In the genomic region with DNA sequence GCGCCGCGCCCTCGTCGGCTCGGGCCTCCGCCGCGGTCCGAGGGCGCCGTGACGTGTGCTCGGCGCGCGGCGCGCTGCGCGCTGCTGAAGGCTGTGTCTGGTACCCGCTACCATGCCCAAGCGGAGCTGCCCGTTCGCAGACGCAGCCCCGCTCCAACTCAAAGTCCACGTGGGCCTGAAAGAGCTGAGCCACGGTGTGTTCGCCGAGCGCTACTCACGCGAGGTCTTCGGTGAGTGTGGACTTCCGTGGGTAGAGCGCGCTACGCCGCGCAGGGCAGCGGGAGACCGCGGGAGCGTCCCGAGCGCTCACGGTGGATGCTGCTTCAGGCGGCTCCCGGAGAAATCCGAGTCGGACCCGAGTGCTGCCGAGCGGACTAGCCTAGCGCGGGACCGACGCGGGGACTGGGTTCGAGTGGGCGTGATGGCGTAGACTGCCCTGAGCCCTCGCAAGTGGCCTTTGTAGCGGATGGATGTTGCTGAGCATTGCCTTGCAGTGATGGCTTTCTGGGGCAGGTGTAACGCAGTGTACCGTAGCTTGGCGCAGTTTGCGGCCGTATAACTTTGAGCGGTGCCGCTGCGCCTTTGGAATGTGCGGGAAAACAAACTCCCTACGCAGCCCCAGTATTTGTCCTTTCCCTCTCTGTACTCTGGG, we compare ENCODE assay signal across 8 mouse cellular contexts. TPM values are rescaled to one million over a fixed set of nuclear protein-coding genes. Genes with fewer than 3 reads are reported as not detected.
DNase-seq lines count a peak whose midpoint lies in the region; ATAC-seq and TF ChIP-seq lines count a peak whose summit lies in the region.

No protein-coding gene starts in this region.

- peak; percentile 61 for TF ChIP-seq POLR2A in spleen, adult 2 months (IDR thresholded peaks at IDR 0.05; ENCODE audit: low read depth, low read length)

- peak; percentile 0; the same call in 1 of the 2 replicates for ATAC-seq in heart, postnatal 0 days (ENCODE audit: insufficient read depth, low read depth)
- no peak; the same call in 1 of the 2 replicates for ATAC-seq in limb, embryonic 15.5 days (ENCODE audit: insufficient number of reproducible peaks, low FRiP score, low TSS enrichment, low read depth)
- peak; percentile 63; the same call in 1 of the 2 replicates for ATAC-seq in neural tube, embryonic 12.5 days (ENCODE audit: low FRiP score, low read depth)

- H3K27me3 ChIP-seq in spleen, adult 2 months (ENCODE audit: control insufficient read depth, insufficient read depth, low read length): no peaks in the 10 kb centered on the region
- no peaks in the 10 kb centered on the region for H3K27me3 ChIP-seq in heart, postnatal 0 days (ENCODE audit: control insufficient read depth, insufficient read depth, low read length)
- H3K27me3 ChIP-seq in limb, embryonic 15.5 days: no peaks in the 10 kb centered on the region
- no peaks in the 10 kb centered on the region for H3K27me3 ChIP-seq in neural tube, embryonic 12.5 days (replicated peaks)

- peak; percentile 72 for DNase-seq in cerebellum, adult 9-10 months
- no peak for DNase-seq in cerebellum, adult 8-10 months
- DNase-seq in spleen, adult 2 months (ENCODE audit: low read depth in 1 of 2, low spot score in 2 of 2): no peak
- DNase-seq in spleen, adult 18-20 months: no peak
- no peak for DNase-seq in heart, postnatal 0 days (ENCODE audit: low spot score)
- no peak for DNase-seq in urinary bladder, postnatal 10 days (ENCODE audit: low spot score)

- H3K4me3 ChIP-seq in spleen, adult 2 months (ENCODE audit: extremely low read depth, insufficient read depth, insufficient read length): peak overlapping the region; percentile 82
- H3K4me3 ChIP-seq in heart, postnatal 0 days (ENCODE audit: low read depth, low read length): peak overlapping the region; percentile 60
- H3K4me3 ChIP-seq in limb, embryonic 15.5 days: peak overlapping the region; percentile 66
- peak overlapping the region; percentile 63 for H3K4me3 ChIP-seq in neural tube, embryonic 12.5 days

- H3K4me2 ChIP-seq in heart, postnatal 0 days (ENCODE audit: low read depth, low read length): peak overlapping the region; percentile 89
- peak overlapping the region; percentile 77 for H3K4me2 ChIP-seq in limb, embryonic 15.5 days
- peak overlapping the region; percentile 92 for H3K4me2 ChIP-seq in neural tube, embryonic 12.5 days (replicated peaks)

- peak overlapping the region; percentile 55 for H3K9ac ChIP-seq in heart, postnatal 0 days (replicated peaks; ENCODE audit: low read depth, low read length)
- peak overlapping the region; percentile 59 for H3K9ac ChIP-seq in limb, embryonic 15.5 days
- peak overlapping the region; percentile 76 for H3K9ac ChIP-seq in neural tube, embryonic 12.5 days

- WGBS in spleen, adult 2 months: under 1% methylated on average over 75 of the region's 75 CpGs
- under 1% methylated on average over 73 of the region's 75 CpGs for WGBS in heart, postnatal 0 days
- WGBS in limb, embryonic 15.5 days: under 1% methylated on average over 75 of the region's 75 CpGs
- under 1% methylated on average over 75 of the region's 75 CpGs for whole genome bisulfite sequencing in neural tube, embryonic 12.5 days

- peaks cover 4% of the 10 kb centered on the region; the same call in 1 of the 2 replicates for H3K4me1 ChIP-seq in spleen, adult 2 months (ENCODE audit: control insufficient read depth, insufficient read depth, insufficient read length)
- H3K4me1 ChIP-seq in heart, postnatal 0 days (ENCODE audit: control insufficient read depth, insufficient read depth): peaks cover 8% of the 10 kb centered on the region
- peaks cover 23% of the 10 kb centered on the region for H3K4me1 ChIP-seq in limb, embryonic 15.5 days
- H3K4me1 ChIP-seq in neural tube, embryonic 12.5 days: peaks cover 17% of the 10 kb centered on the region

- TF ChIP-seq EP300 in heart, postnatal 0 days (IDR thresholded peaks at IDR 0.05; ENCODE audit: low read depth): no peak

- H3K36me3 ChIP-seq in spleen, adult 2 months (ENCODE audit: control insufficient read depth, insufficient read depth, low read length): no peaks in the 10 kb centered on the region
- peaks cover 14% of the 10 kb centered on the region; the same call in 1 of the 2 replicates for H3K36me3 ChIP-seq in heart, postnatal 0 days (replicated peaks; ENCODE audit: control insufficient read depth, insufficient read depth, low read length)
- peaks cover 30% of the 10 kb centered on the region for H3K36me3 ChIP-seq in limb, embryonic 15.5 days
- H3K36me3 ChIP-seq in neural tube, embryonic 12.5 days: peaks cover 26% of the 10 kb centered on the region

- TF ChIP-seq CTCF in spleen, adult 2 months (IDR thresholded peaks at IDR 0.05; ENCODE audit: extremely low read depth, insufficient read depth, insufficient read length, insufficient replicate concordance): no peak
- no peak for TF ChIP-seq CTCF in heart, postnatal 0 days (IDR thresholded peaks at IDR 0.05; ENCODE audit: low read depth)

- peak overlapping the region; percentile 68 for H3K27ac ChIP-seq in spleen, adult 2 months (ENCODE audit: insufficient read depth, low read length)
- H3K27ac ChIP-seq in heart, postnatal 0 days (ENCODE audit: low read depth): peak overlapping the region; percentile 78
- peak overlapping the region; percentile 91 for H3K27ac ChIP-seq in limb, embryonic 15.5 days
- H3K27ac ChIP-seq in neural tube, embryonic 12.5 days: 0 out of 2 replicates have a peak overlapping the region, but pooled peaks have one; percentile 17

- no peaks in the 10 kb centered on the region for H3K9me3 ChIP-seq in heart, postnatal 0 days (replicated peaks; ENCODE audit: control insufficient read depth, low read length)
- no peaks in the 10 kb centered on the region for H3K9me3 ChIP-seq in limb, embryonic 15.5 days
- no peaks in the 10 kb centered on the region for H3K9me3 ChIP-seq in neural tube, embryonic 12.5 days

RNA-seq across cellular contexts. Expression of a gene that starts 0.5 kb away (rescaled TPM):
- 31.6 and 42.5 TPM in 2 replicates for polyA plus RNA-seq in spleen, adult 2 months (2012; rRNA removed)
- 92.0 and 107 TPM in 2 replicates for total RNA-seq in heart, postnatal 0 days (2014; rRNA removed; ENCODE audit: low replicate concordance)
- 62.2 and 71.1 TPM in 2 replicates for polyA plus RNA-seq in heart, postnatal 0 days (2015; fragmentation: Nextera tagmentation; extraction: Ambion mirVana)
- polyA plus RNA-seq in limb, embryonic 15.5 days (2015; fragmentation: Nextera tagmentation; extraction: Ambion mirVana): 195 and 218 TPM in 2 replicates
- 108 and 130 TPM in 2 replicates for polyA plus RNA-seq in neural tube, embryonic 12.5 days (2016; fragmentation: Nextera tagmentation; extraction: Ambion mirVana)

RNA-seq across cellular contexts. Expression of a gene that starts 25.1 kb away (rescaled TPM):
- polyA plus RNA-seq in spleen, adult 2 months (2012; rRNA removed): 10.7 and 18.8 TPM in 2 replicates
- 86.8 and 106 TPM in 2 replicates for total RNA-seq in heart, postnatal 0 days (2014; rRNA removed; ENCODE audit: low replicate concordance)
- 159 and 176 TPM in 2 replicates for polyA plus RNA-seq in heart, postnatal 0 days (2015; fragmentation: Nextera tagmentation; extraction: Ambion mirVana)
- polyA plus RNA-seq in limb, embryonic 15.5 days (2015; fragmentation: Nextera tagmentation; extraction: Ambion mirVana): 11.6 and 27.2 TPM in 2 replicates
- 3.2 and 3.7 TPM in 2 replicates for polyA plus RNA-seq in neural tube, embryonic 12.5 days (2016; fragmentation: Nextera tagmentation; extraction: Ambion mirVana)

RNA-seq across cellular contexts. Expression of a gene that starts 29.7 kb away (rescaled TPM):
- polyA plus RNA-seq in spleen, adult 2 months (2012; rRNA removed): 105 and 137 TPM in 2 replicates
- total RNA-seq in heart, postnatal 0 days (2014; rRNA removed; ENCODE audit: low replicate concordance): 206 and 234 TPM in 2 replicates
- 60.6 and 70.9 TPM in 2 replicates for polyA plus RNA-seq in heart, postnatal 0 days (2015; fragmentation: Nextera tagmentation; extraction: Ambion mirVana)
- polyA plus RNA-seq in limb, embryonic 15.5 days (2015; fragmentation: Nextera tagmentation; extraction: Ambion mirVana): 75.1 and 86.0 TPM in 2 replicates
- 184 and 201 TPM in 2 replicates for polyA plus RNA-seq in neural tube, embryonic 12.5 days (2016; fragmentation: Nextera tagmentation; extraction: Ambion mirVana)

RNA-seq across cellular contexts. Expression of a gene that starts 33.6 kb away (rescaled TPM):
- 7.6 and 11.5 TPM in 2 replicates for polyA plus RNA-seq in spleen, adult 2 months (2012; rRNA removed)
- total RNA-seq in heart, postnatal 0 days (2014; rRNA removed; ENCODE audit: low replicate concordance): 3.2 and 18.3 TPM in 2 replicates
- polyA plus RNA-seq in heart, postnatal 0 days (2015; fragmentation: Nextera tagmentation; extraction: Ambion mirVana): 4.6 TPM in 2 replicates
- polyA plus RNA-seq in limb, embryonic 15.5 days (2015; fragmentation: Nextera tagmentation; extraction: Ambion mirVana): 3.4 and 3.7 TPM in 2 replicates
- polyA plus RNA-seq in neural tube, embryonic 12.5 days (2016; fragmentation: Nextera tagmentation; extraction: Ambion mirVana): 4.0 and 5.4 TPM in 2 replicates

RNA-seq across cellular contexts. Expression of a gene that starts 56.4 kb away (rescaled TPM):
- polyA plus RNA-seq in spleen, adult 2 months (2012; rRNA removed): 39.9 and 40.1 TPM in 2 replicates
- 15.1 and 17.1 TPM in 2 replicates for total RNA-seq in heart, postnatal 0 days (2014; rRNA removed; ENCODE audit: low replicate concordance)
- polyA plus RNA-seq in heart, postnatal 0 days (2015; fragmentation: Nextera tagmentation; extraction: Ambion mirVana): 1.8 and 2.7 TPM in 2 replicates
- 7.4 and 7.6 TPM in 2 replicates for polyA plus RNA-seq in limb, embryonic 15.5 days (2015; fragmentation: Nextera tagmentation; extraction: Ambion mirVana)
- 1.1 and 2.2 TPM in 2 replicates for polyA plus RNA-seq in neural tube, embryonic 12.5 days (2016; fragmentation: Nextera tagmentation; extraction: Ambion mirVana)

Comparison
In these comparisons a context has a peak if more than half of its experiments do, and no peak if none do; other contexts are left out.
1. H3K27ac ChIP-seq: peak in every context shown above with its lines; median percentile 91 in limb, embryonic 15.5 days; 78 in heart, postnatal 0 days; 68 in spleen, adult 2 months; 17 in neural tube, embryonic 12.5 days.